Mouse (Mus musculus): ENCODE measurements around the gene Dnajc16.
"Not testable (repeated sequence)": the region's sequence is repeated elsewhere in the genome, so short reads cannot be mapped to it uniquely, and the experiment has no call there.

Dnajc16 gene

GRCm38 (mm10) chr4:141794152-141794535 is 3.4 kb upstream of the Dnajc16 start:
- DNase-seq = no peak

DNA sequence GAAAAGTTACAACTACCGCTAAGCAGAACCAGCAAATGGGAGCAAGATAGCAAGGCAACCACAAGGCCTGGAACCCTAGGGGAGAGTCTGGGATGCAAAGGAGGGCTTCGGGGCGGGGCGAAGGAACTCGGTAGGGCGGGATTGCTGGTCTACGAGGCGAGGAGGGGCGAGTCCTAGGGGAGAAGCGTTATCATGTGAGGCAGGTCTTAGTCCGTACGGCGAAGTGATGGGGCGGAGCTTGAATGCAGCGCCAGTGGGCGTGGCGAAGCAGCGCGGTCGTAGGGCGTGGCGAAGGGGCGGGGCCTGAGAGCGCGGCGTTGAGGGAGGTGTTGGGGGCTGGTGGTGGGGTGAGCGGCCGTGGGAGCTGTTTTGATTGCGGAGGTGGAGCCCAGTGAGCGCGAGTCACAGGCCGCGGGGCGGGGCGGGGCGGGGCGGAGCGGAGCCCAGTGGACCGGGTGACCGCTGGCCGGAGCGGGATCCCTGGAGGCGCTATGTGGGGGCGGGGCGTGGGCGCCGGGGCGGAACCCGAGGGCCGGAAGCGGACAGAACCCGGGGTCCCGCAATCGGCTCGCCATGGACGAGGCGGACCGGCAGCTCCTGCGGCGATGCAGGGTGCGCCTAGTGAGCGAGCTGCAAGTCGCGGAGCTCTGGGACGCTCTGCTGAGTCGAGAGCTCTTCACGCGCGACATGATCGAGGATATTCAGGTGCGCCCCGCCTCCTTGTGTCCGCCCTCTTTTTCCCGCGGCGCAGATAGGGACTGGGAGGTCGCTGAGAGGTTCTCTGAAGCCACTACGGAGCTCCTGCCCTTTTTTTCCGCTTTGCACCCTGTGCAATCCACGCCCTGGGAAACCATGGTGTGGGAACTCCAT is 2.8 kb upstream of the Dnajc16 start, which contains the start of gene Casp9:
Gene Casp9 (plus strand): TSS at position 331 of the 870 bp plus-strand sequence.
- DNase-seq = peak; percentile 100

- no peak for DNase-seq
These were observed 2.0 kb upstream of the Dnajc16 start for GRCm38 (mm10) chr4:141792554-141793281.

- no peak for DNase-seq
These were observed 1.2 kb upstream of the Dnajc16 start for GRCm38 (mm10) chr4:141791951-141792350.

DNA sequence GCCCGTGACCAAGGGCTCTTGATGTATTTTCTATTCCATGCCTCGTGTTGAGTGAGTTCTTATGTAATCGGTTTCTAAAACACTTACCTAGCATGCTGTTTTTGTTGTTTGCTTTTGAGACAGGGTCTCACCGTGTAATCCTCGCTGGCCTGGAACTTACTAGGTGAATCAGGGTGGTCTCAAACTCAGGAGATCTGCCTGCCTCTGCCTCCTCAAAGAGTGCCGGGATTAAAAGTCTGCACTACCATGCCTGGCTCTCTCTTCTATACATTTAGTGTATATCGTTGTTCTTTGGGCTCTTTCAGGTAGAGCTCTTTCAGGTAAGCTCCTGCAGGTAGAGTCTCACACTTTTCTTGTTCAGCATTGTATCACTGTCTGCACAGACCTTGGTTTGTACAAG is 755 bp upstream of the Dnajc16 start:
- DNase-seq = no peak

DNA sequence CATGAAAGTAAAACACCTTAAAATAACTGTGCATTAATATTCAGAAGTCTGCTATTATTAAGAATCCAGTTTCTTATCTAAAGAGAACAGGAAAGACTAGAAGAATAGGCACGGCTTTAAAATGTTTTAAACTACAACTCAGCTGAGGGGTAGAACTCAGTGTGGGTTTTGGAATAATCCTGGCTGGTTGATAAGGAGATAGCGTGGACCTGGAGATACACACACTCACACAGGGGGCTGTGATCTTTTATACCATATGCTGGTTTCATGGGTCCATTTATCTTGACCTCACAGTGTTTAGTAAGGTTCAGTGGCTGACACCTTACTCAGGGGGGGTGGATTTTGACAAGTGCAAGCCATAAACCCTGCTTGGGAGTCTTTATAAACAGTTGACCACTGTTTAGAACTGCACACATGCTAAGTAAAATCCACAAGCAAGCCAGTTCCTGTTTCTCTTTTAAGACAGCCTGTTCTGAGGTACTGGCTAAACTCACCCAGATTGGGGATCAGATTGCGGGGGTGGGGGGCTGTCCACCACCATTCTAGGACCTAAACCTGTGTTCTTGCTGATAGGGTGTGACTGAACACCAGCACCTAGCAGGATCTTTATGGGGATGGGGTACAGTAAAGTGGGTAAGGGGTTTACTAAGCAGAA is 1.0 kb downstream of the Dnajc16 start:
- no peak for DNase-seq

GRCm38 (mm10) chr4:141787462-141787861 is 3.3 kb downstream of the Dnajc16 start:
- no peak for DNase-seq

- DNase-seq = peak; percentile 62
These were observed 3.7 kb downstream of the Dnajc16 start for GRCm38 (mm10) chr4:141787046-141787445.

- DNase-seq = no peak
These were observed 4.6 kb downstream of the Dnajc16 start for GRCm38 (mm10) chr4:141786141-141786540.

GRCm38 (mm10) chr4:141784835-141785234 is 5.9 kb downstream of the Dnajc16 start:
- DNase-seq = no peak

- DNase-seq = no peak
These were observed 9.3 kb downstream of the Dnajc16 start for GRCm38 (mm10) chr4:141781201-141781985.

DNA sequence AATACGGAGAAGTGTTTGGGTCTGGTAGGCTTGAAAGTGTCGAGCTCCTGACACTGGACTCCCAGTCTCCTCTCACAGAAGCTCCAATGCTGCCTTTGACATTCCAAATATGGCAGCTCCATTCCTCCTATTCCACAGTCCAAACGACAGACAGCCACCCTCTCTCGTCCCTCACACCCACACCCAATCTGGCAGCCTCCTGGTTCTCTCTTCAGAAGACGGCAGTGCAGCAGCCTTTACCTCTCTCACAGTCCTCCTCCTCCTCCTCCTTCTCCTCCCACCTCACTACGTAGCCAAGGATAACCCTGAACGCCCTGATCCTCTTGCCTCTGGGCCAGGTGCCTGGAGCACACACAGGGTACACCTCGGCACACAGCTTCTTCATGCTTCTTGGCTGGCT is 10.9 kb downstream of the Dnajc16 start:
- no peak for DNase-seq

DNA sequence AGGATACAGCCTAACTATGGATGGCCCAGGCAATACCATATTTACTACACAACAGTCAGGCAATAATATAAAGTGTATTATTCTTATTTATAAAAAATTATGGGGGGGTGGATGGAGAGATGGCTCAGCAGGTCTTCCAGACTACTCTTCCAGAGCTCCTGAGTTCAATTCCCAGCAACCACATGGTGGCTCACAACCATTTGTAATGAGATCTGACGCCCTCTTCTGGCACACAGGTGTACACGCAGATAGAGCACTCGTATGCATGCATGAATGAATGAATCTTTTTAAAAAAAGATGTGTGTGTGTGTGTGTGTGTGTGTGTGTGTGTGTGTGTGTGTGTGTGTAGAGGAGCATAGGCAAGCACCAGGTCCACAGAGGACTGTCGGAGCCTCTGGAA is 17.7 kb downstream of the Dnajc16 start:
- not testable (repeated sequence) for DNase-seq

GRCm38 (mm10) chr4:141771823-141772222 is 18.9 kb downstream of the Dnajc16 start:
- DNase-seq = no peak

DNA sequence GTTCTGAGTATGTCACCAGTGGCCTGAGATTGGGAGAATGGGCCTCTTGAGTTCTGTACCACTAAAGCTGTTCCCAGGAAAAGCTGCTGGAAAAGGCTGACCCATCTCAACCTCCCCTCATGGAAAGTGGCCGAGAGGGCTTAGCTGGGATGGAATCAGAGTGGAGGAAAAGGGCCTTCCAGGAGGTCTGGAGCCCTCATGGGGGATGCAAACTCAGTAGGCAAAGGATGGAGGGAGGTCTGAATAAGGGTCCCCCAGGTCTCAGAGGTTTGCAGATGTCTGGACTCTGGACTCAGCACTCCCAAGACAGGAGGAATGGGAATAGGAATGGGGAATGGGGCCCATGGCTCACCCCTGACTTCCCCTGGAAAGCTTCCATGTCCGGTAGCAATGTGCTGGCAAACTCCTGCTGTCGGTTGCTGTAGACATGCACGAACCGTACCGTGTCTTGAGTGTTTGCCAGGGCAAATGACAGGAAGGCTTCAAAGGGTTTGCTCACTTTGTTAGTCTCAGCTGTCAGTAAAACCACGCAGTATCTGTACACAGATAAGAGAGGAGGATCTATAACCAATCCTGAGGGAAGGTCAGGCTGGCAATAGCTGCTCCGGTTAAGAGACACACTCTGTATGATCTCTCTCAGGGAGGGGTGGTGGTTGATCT is 21.1 kb downstream of the Dnajc16 start:
- DNase-seq = no peak

GRCm38 (mm10) chr4:141767353-141768036 is 23.2 kb downstream of the Dnajc16 start:
- no peak for DNase-seq

GRCm38 (mm10) chr4:141766668-141767352 is 23.9 kb downstream of the Dnajc16 start:
- peak; percentile 42 for DNase-seq

DNA sequence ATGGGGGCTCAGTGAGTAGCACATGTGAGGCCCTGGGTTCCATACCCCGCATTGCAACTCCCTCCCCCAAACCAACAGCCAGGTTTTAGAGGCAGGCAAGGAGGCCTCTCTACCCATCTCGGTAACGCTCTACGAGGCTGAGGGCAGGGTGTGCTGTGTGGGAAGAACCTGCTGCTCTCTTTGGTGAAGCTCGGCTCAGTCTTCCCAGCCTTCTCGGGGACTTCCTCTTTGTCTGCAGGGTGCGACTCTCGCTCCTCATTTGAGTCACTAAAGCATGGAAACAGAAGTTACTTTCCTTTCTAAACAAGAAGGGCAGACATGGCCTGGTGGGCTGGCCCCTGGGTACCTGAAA is 24.4 kb downstream of the Dnajc16 start:
- DNase-seq = no peak

DNA sequence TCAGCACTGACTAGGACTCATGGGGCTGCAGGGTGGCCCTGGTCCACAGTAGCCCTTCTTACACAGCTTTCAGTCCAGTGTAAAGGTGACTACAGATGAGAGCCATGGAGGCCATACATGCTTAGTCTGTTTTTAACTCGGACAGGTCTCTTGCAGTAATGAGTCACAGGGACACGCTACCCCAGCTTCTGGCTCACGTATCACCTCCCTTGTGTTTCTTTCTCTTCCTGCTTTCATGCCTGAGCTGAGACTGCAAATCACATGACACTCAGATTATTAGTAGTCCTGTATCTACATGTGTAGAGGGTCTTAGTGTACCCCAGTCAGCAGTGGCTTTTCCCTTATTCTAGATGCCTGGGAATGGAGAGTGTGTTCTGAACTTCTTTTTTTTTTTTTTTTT is 25.7 kb downstream of the Dnajc16 start:
- DNase-seq = no peak

- DNase-seq = no peak
These were observed 27.3 kb downstream of the Dnajc16 start for GRCm38 (mm10) chr4:141763476-141763875.

- no peak for DNase-seq
These were observed 28.6 kb downstream of the Dnajc16 start for GRCm38 (mm10) chr4:141762102-141762598.
